Mouse (Mus musculus): ENCODE data around the gene Gxylt1. TPM values are rescaled to one million over a fixed set of nuclear protein-coding genes. Genes with fewer than 3 reads are reported as not detected.

The Gxylt1 gene
- polyA plus RNA-seq, 1 experiment = 16.2 TPM

DNA sequence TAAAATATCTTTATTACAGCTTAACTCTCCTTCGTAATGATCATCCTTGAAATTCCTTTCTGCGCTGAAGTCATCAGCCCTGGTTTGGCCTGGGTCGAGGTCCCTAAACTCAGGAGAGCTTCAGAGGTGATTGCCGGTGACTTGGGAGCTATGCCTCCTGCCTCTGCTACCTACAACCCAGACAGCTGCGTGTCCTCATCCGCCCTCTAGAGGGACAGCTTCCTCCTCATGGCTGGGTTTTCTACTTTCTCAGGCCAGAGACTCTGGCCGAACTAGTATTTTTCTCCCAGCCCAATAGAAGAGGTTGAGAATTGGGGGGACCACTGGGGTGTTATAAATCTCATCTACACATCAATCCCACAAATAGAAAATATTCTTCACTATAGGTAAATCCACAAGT, 52.5 kb downstream of the Gxylt1 start:
- TF ChIP-seq POLR2A (IDR thresholded peaks at IDR 0.05; ENCODE audit: control insufficient read depth, low read depth, low read length) (no peak), CTCF (IDR thresholded peaks at IDR 0.05; ENCODE audit: control insufficient read depth, insufficient read depth, insufficient replicate concordance, low read depth, low read length) (peak; percentile 28; the same call in 1 of the 2 replicates)
- H3K4me1 ChIP-seq (ENCODE audit: control insufficient read depth, insufficient read depth, low read length) = no peaks in the 10 kb centered on the region
- no peak overlapping the region for H3K27ac ChIP-seq (ENCODE audit: control insufficient read depth, insufficient read depth, low read depth, low read length)
- no peaks in the 10 kb centered on the region for H3K27me3 ChIP-seq (ENCODE audit: control insufficient read depth, insufficient read depth, low read length)
- H3K4me3 ChIP-seq (ENCODE audit: control insufficient read depth, low read depth, low read length) = no peak overlapping the region
- H3K36me3 ChIP-seq (ENCODE audit: control insufficient read depth, insufficient read depth, low read length) = no peaks in the 10 kb centered on the region

DNA sequence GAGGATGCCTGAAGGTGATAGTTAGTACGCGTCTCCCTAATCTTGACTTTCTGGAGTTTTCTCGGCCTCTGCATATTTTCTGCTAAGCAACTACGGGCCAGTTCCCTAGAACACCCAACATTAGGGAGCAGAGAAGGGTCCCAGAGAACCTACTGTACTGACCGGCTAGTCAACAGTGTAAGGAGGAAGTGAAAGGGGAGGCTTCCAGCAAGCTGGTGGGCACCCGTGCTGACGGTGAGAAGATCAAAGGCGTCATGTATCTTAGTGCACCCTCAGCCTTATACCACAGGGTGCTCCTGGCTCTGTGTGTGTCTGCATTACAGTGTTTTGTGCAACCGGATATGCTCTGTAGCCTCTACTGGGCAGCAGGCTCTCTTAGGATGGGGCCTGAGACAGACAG, 62.4 kb downstream of the Gxylt1 start:
- no peaks in the 10 kb centered on the region for H3K27me3 ChIP-seq (ENCODE audit: control insufficient read depth, insufficient read depth, low read length)
- no peak for TF ChIP-seq POLR2A (IDR thresholded peaks at IDR 0.05; ENCODE audit: control insufficient read depth, low read depth, low read length)
- TF ChIP-seq CTCF (IDR thresholded peaks at IDR 0.05; ENCODE audit: control insufficient read depth, insufficient read depth, insufficient replicate concordance, low read depth, low read length) = no peak
- no peaks in the 10 kb centered on the region for H3K4me1 ChIP-seq (ENCODE audit: control insufficient read depth, insufficient read depth, low read length)
- peak overlapping the region; percentile 54 for H3K4me3 ChIP-seq (ENCODE audit: control insufficient read depth, low read depth, low read length)
- no peaks in the 10 kb centered on the region for H3K36me3 ChIP-seq (ENCODE audit: control insufficient read depth, insufficient read depth, low read length)
- no peak overlapping the region for H3K27ac ChIP-seq (ENCODE audit: control insufficient read depth, insufficient read depth, low read depth, low read length)

DNA sequence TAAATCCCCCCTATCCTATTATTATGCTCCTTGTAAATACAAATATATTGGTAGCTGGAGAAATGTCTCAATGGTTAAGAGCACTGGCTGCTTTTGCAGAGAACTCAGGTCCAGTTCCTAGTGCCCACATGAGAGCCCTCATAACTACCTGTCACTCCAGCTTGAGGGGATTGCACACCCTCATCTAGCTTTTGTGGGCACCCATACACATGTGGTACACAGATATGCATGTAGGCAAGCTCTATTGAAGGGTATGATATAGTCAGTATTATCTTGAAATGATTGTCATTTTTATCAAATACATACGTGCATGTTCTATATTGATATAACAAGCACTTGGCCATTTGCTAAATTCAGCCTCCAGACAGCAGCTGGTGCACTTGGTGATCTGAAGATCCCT, 70.1 kb downstream of the Gxylt1 start:
- no peak overlapping the region for H3K27ac ChIP-seq (ENCODE audit: control insufficient read depth, insufficient read depth, low read depth, low read length)
- H3K4me3 ChIP-seq (ENCODE audit: control insufficient read depth, low read depth, low read length) = no peak overlapping the region
- H3K27me3 ChIP-seq (ENCODE audit: control insufficient read depth, insufficient read depth, low read length) = no peaks in the 10 kb centered on the region
- H3K4me1 ChIP-seq (ENCODE audit: control insufficient read depth, insufficient read depth, low read length) = no peaks in the 10 kb centered on the region
- H3K36me3 ChIP-seq (ENCODE audit: control insufficient read depth, insufficient read depth, low read length) = no peaks in the 10 kb centered on the region
- TF ChIP-seq POLR2A (IDR thresholded peaks at IDR 0.05; ENCODE audit: control insufficient read depth, low read depth, low read length) (no peak), CTCF (IDR thresholded peaks at IDR 0.05; ENCODE audit: control insufficient read depth, insufficient read depth, insufficient replicate concordance, low read depth, low read length) (no peak)

DNA sequence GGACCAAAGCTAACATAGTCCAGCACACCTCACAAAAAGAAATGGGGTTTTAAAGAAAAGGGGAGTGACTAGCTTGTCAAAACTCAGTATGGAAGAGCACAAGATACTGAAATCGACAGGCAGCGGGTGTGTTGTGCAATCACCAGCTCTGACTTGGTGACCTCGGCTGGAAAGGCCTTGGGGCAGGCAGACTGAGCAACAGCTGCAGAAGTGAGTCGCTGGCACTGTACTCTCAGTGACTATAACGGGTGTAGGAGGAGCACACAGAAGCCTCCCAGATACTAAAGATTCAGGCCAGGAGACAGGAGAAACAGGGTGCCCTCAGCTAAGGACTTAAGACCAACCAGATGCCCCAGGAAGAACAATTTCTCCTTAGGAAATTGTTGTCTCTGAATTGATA, 73.0 kb downstream of the Gxylt1 start:
- Histone ChIP-seq H3K27ac (ENCODE audit: control insufficient read depth, insufficient read depth, low read depth, low read length) (no peak overlapping the region), H3K4me3 (ENCODE audit: control insufficient read depth, low read depth, low read length) (no peak overlapping the region), H3K27me3 (ENCODE audit: control insufficient read depth, insufficient read depth, low read length) (no peaks in the 10 kb centered on the region), H3K36me3 (ENCODE audit: control insufficient read depth, insufficient read depth, low read length) (no peaks in the 10 kb centered on the region), H3K4me1 (ENCODE audit: control insufficient read depth, insufficient read depth, low read length) (no peaks in the 10 kb centered on the region)
- no peak for TF ChIP-seq CTCF (IDR thresholded peaks at IDR 0.05; ENCODE audit: control insufficient read depth, insufficient read depth, insufficient replicate concordance, low read depth, low read length)
- no peak for TF ChIP-seq POLR2A (IDR thresholded peaks at IDR 0.05; ENCODE audit: control insufficient read depth, low read depth, low read length)

DNA sequence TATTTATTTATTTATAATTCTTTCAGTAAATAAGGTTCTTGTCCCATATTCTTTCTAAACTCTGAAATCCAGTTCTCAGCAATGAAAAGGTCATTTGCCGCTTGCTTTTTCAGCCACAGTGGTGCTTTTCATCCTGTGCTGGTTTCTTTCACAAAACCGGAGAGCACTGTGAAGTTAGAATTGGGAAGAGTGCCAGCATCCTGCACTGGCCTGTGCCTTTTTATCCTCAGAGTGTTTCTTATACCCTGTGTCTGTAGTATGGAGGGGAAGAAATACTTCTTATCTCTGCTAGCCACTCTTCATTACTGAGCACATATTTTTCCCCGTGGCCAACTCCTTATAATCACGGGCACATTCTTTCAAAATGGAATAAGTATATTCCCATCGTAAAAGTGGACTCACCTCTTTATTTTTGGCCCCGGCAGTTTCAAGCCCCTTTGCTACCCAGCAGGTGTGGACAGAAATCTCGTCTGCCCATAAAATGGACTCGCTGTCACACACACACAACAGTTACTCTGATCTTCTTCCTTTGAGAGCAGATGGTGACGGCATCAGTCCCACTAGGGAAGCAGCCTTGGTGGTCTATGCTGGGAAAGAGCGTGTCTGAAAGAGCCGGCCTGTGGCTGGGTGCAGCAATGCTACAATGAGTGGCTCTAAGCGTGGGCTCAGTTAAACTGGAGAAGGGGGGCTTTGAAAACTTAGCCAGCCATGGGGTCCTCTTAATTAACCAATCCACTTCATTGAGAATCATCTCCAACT, 83.4 kb downstream of the Gxylt1 start:
- TF ChIP-seq CTCF (IDR thresholded peaks at IDR 0.05; ENCODE audit: control insufficient read depth, insufficient read depth, insufficient replicate concordance, low read depth, low read length) (no peak), POLR2A (IDR thresholded peaks at IDR 0.05; ENCODE audit: control insufficient read depth, low read depth, low read length) (no peak)
- Histone ChIP-seq H3K4me1 (ENCODE audit: control insufficient read depth, insufficient read depth, low read length) (no peaks in the 10 kb centered on the region), H3K36me3 (ENCODE audit: control insufficient read depth, insufficient read depth, low read length) (no peaks in the 10 kb centered on the region), H3K27ac (ENCODE audit: control insufficient read depth, insufficient read depth, low read depth, low read length) (no peak overlapping the region), H3K27me3 (ENCODE audit: control insufficient read depth, insufficient read depth, low read length) (no peaks in the 10 kb centered on the region), H3K4me3 (ENCODE audit: control insufficient read depth, low read depth, low read length) (no peak overlapping the region)

Other genes with a start within 250 kb of the Gxylt1 start
- 8.7 and 10.3 TPM in 2 replicates for gene Yaf2, start 61.8 kb upstream of the Gxylt1 start, polyA plus RNA-seq (2012; rRNA removed)
- 31.4 and 33.8 TPM in 2 replicates for gene Zcrb1, start 123.2 kb upstream of the Gxylt1 start, polyA plus RNA-seq (2012; rRNA removed)
- 26.2 and 33.7 TPM in 2 replicates for gene Pphln1, start 123.2 kb upstream of the Gxylt1 start, polyA plus RNA-seq (2012; rRNA removed)